9 mouse cellular contexts compared by ENCODE assay signal in the genomic region with DNA sequence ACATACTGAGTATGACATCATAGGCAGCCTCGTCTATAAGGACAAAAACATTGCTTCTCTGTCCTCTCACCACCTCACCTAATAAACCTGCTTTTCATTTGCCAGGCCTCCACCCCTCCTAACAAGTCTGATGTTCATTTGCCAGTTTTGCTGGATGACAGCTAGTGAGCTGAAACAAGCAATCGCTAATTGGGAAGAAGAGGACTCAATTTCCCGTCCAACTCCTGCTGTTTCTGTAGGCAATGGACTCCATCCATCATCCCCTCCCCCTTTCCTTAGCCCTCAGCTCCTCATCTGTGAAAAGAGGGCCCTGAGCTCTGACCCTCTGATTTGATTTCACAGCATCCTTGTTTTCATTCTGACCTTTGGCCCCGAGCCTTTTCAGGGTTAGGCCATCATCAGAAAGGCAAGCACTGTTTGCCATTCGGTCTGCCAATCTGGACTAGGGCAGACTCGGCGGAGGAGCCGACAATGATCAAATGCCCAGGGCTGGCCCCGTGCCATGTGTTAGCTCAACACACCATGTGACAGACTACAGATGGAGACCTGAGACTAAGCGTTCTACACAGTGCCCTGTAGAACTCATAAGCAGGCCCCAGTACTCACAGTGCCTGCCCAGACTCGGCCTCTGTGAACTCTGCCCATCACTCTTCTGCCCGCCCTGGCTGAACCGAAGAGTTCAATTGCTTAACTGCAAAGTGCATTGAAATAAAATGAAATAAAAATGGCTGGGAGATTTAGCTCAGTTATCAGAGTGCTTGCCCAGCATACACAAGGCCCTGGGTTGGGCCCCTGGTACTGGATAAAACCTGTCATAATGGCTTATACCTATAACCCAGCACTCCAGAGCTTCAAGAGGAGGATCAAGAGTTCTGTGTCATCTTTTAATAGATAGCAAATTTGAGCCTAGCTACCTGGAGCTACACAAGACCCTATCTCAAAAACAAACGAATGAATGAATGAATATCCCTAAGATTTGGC.
A peak's percentile ranks its signal among the peaks of the same experiment; 100 is the strongest.
DNase-seq lines count a peak whose midpoint lies in the region; ATAC-seq and TF ChIP-seq lines count a peak whose summit lies in the region.
"Had no signal": no experiment of that assay in that cellular context is flagged by ENCODE, and none has a peak within 500 bp of the region (broad histone marks: within the 10 kb centered on the region; RNA-seq: fewer than 3 reads in every experiment).

No protein-coding gene starts in this region.

- no peak overlapping the region for H3K9ac ChIP-seq in intestine, embryonic 15.5 days
- no peak overlapping the region for H3K9ac ChIP-seq in intestine, postnatal 0 days (ENCODE audit: low read depth, low read length)

- H3K4me3 ChIP-seq in intestine, embryonic 15.5 days (replicated peaks): no peak overlapping the region
- no peak overlapping the region for H3K4me3 ChIP-seq in intestine, postnatal 0 days (ENCODE audit: low read depth, low read length)

- no peaks in the 10 kb centered on the region for H3K36me3 ChIP-seq in intestine, embryonic 15.5 days
- H3K36me3 ChIP-seq in intestine, postnatal 0 days (ENCODE audit: control insufficient read depth, insufficient read depth): no peaks in the 10 kb centered on the region

- peak; percentile 39; the same call in 1 of the 2 replicates for ATAC-seq in intestine, embryonic 15.5 days
- no peak for ATAC-seq in intestine, postnatal 0 days

- H3K27ac ChIP-seq in intestine, embryonic 15.5 days: no peak overlapping the region
- H3K27ac ChIP-seq in intestine, postnatal 0 days (ENCODE audit: low read depth, low read length): no peak overlapping the region
- H3K27ac ChIP-seq: macrophage had no signal

- TF ChIP-seq CTCF in intestine, postnatal 0 days (IDR thresholded peaks at IDR 0.05; ENCODE audit: low read depth): no peak

- no peaks in the 10 kb centered on the region for H3K4me1 ChIP-seq in intestine, embryonic 15.5 days (replicated peaks)
- no peaks in the 10 kb centered on the region for H3K4me1 ChIP-seq in intestine, postnatal 0 days (replicated peaks; ENCODE audit: control insufficient read depth, insufficient read depth, low read length)

- H3K9me3 ChIP-seq in intestine, embryonic 15.5 days: no peaks in the 10 kb centered on the region
- no peaks in the 10 kb centered on the region for H3K9me3 ChIP-seq in intestine, postnatal 0 days (ENCODE audit: control insufficient read depth)

- WGBS in intestine, embryonic 15.5 days: 66% methylated on average over 14 of the region's 14 CpGs
- WGBS in intestine, postnatal 0 days: 70% methylated on average over 14 of the region's 14 CpGs

- no peaks in the 10 kb centered on the region for H3K27me3 ChIP-seq in intestine, embryonic 15.5 days (replicated peaks)
- no peaks in the 10 kb centered on the region for H3K27me3 ChIP-seq in intestine, postnatal 0 days (replicated peaks; ENCODE audit: control insufficient read depth, insufficient read depth, low read length)

- DNase-seq in cerebellum, postnatal 36 days: peak; percentile 94 to 96
- DNase-seq in gastrocnemius, postnatal 10 days: peak; percentile 7
- peak; percentile 88 for DNase-seq in layer of hippocampus, adult 11-12 months (ENCODE audit: low spot score)
- DNase-seq in lung, postnatal 36 days: peak; percentile 0
- peak; percentile 76 to 84 for DNase-seq in right cerebral cortex, postnatal 10 days (ENCODE audit: low spot score in 2 of 2)
- DNase-seq in natural killer cell, adult 2 months (ENCODE audit: low spot score in 2 of 2): no peak

- no peak overlapping the region for H3K4me2 ChIP-seq in intestine, embryonic 15.5 days (replicated peaks)
- H3K4me2 ChIP-seq in intestine, postnatal 0 days (replicated peaks; ENCODE audit: low read depth): no peak overlapping the region

Comparison
In these comparisons a context has a peak if more than half of its experiments do, and no peak if none do; other contexts are left out.
1. DNase-seq: peak in cerebellum, postnatal 36 days (2 of 2), gastrocnemius, postnatal 10 days (single experiment), layer of hippocampus, adult 11-12 months (single experiment), lung, postnatal 36 days (single experiment) and right cerebral cortex, postnatal 10 days (2 of 2); none in natural killer cell, adult 2 months (0 of 2).